Mouse (Mus musculus) midbrain, postnatal 0 days (tissue): Measurements from ENCODE around the gene Bglap3. TPM values are rescaled to one million over a fixed set of nuclear protein-coding genes. Genes with fewer than 3 reads are reported as not detected.

Experiments
- ATAC-seq: fragments of 200-750 bp; cut with Nextera tagmentation; 2 replicates; pipeline ENCODE4 v1.8.0; 2017; ENCODE audit warnings: moderate number of reproducible peaks, mild to moderate bottlenecking, moderate TSS enrichment, moderate library complexity; ENCODE audit not compliant: low FRiP score
- DNase-seq: peaks from one replicate; pipeline ENCODE4 v3.0.0-alpha.2; 2015; ENCODE audit warnings: low spot score
- H3K27ac ChIP-seq: fragments of 300-500 bp; sonication (generic); 2 replicates; pipeline ENCODE4 v1.5.1; 2014; ENCODE audit warnings: low read depth, mild to moderate bottlenecking, low read length, mixed read lengths
- H3K27me3 ChIP-seq: fragments of 300-500 bp; sonication (generic); 2 replicates; pipeline ENCODE4 v1.6.1; 2014; ENCODE audit warnings: low read length, control low read depth, mixed read lengths; ENCODE audit not compliant: insufficient read depth
- H3K36me3 ChIP-seq: fragments of 300-500 bp; sonication (generic); 2 replicates; pipeline ENCODE4 v1.6.1; 2014; ENCODE audit warnings: low read length, control low read depth, mixed read lengths; ENCODE audit not compliant: insufficient read depth
- H3K4me1 ChIP-seq: fragments of 300-500 bp; sonication (generic); 2 replicates; pipeline ENCODE4 v1.6.1; 2014; ENCODE audit warnings: mild to moderate bottlenecking, control low read depth, antibody characterized with exemption, low read length, mixed read lengths; ENCODE audit not compliant: insufficient read depth
- H3K4me2 ChIP-seq: fragments of 300-500 bp; sonication (generic); 2 replicates; pipeline ENCODE4 v1.6.1; 2014; ENCODE audit warnings: low read depth, mild to moderate bottlenecking, low read length, mixed read lengths; ENCODE audit not compliant: poor library complexity, severe bottlenecking
- H3K4me3 ChIP-seq: fragments of 300-500 bp; sonication (generic); 2 replicates; pipeline ENCODE4 v1.5.1; 2014; ENCODE audit warnings: low read depth, mild to moderate bottlenecking, low read length, moderate library complexity
- H3K9ac ChIP-seq: fragments of 300-500 bp; sonication (generic); replicated peaks from 2 replicates; pipeline ENCODE4 v1.6.1; 2014; ENCODE audit warnings: mild to moderate bottlenecking, low read length, moderate library complexity, mixed read lengths; ENCODE audit not compliant: poor library complexity, severe bottlenecking
- H3K9me3 ChIP-seq: fragments of 300-500 bp; sonication (generic); 2 replicates; pipeline ENCODE4 v1.6.1; 2016; ENCODE audit warnings: low read length, control low read depth
- CTCF ChIP-seq: IDR thresholded peaks from 2 replicates; pipeline ENCODE4 v1.5.1; 2016; ENCODE audit warnings: antibody characterized with exemption, mild to moderate bottlenecking
- whole genome bisulfite sequencing: fragments of 180-500 bp; shearing (Covaris S2); extraction: QIAGEN DNeasy Blood & Tissue Kit; methylation state at CpG from one replicate; pipeline ENCODE4 v1.1.7; 2014; 5-methylcytosine and 5-hydroxymethylcytosine counted together
- polyA plus RNA-seq: library from polyadenylated mRNA; unstranded; fragments of >200 nt; fragmentation: Nextera tagmentation; extraction: Ambion mirVana; gene quantifications from 2 replicates; pipeline ENCODE4 v1.2.1, GENCODE M21; 2015
- total RNA-seq: library from RNA; depleted of rRNA; stranded (reverse); fragments of >200 nt; gene quantifications from 2 replicates; pipeline ENCODE4 v1.2.3, GENCODE M21; 2014

Bglap3 gene
- total and polyA plus RNA-seq, 2 experiments from 2014 or later: 0.38 TPM; not detected in 1

GRCm38 (mm10) chr3:88365705-88366361, 6.7 kb downstream of the Bglap3 start:
- Histone ChIP-seq H3K27me3 (no peaks in the 10 kb centered on the region), H3K9me3 (no peaks in the 10 kb centered on the region), H3K9ac (no peak overlapping the region), H3K27ac (no peak overlapping the region), H3K4me1 (no peaks in the 10 kb centered on the region), H3K4me3 (no peak overlapping the region), H3K36me3 (peaks cover 17% of the 10 kb centered on the region), H3K4me2 (no peak overlapping the region)
- WGBS: 47% methylated on average over 34 of the region's 34 CpGs
- no peak for DNase-seq
- ATAC-seq: no peak
- TF ChIP-seq CTCF: no peak

GRCm38 (mm10) chr3:88364337-88364736, 8.2 kb downstream of the Bglap3 start, which contains the start of gene Paqr6:
Gene Paqr6, plus strand, starts transcription at chr3:88364584.
- peaks cover 32% of the 10 kb centered on the region for H3K36me3 ChIP-seq
- ATAC-seq (peak; percentile 15; the same call in 1 of the 2 replicates), DNase-seq (peak; percentile 32)
- no peak within 1 kb of the TSS for H3K9ac ChIP-seq
- H3K4me1 ChIP-seq: no peaks in the 10 kb centered on the region
- no peak within 1 kb of the TSS for H3K4me2 ChIP-seq
- H3K9me3 ChIP-seq: no peaks in the 10 kb centered on the region
- no peak for TF ChIP-seq CTCF
- no peaks in the 10 kb centered on the region for H3K27me3 ChIP-seq
- no peak within 1 kb of the TSS for H3K4me3 ChIP-seq
- 3% methylated on average over 16 of the region's 16 CpGs for WGBS
- peak within 1 kb of the TSS; percentile 38; the same call in 1 of the 2 replicates for H3K27ac ChIP-seq

GRCm38 (mm10) chr3:88363700-88364099, 8.8 kb downstream of the Bglap3 start:
- peak; percentile 40 for DNase-seq
- WGBS: 54% methylated on average over 4 of the region's 4 CpGs
- H3K4me2 ChIP-seq: no peak overlapping the region
- H3K4me1 ChIP-seq: no peaks in the 10 kb centered on the region
- no peak overlapping the region for H3K9ac ChIP-seq
- no peaks in the 10 kb centered on the region for H3K27me3 ChIP-seq
- peaks cover 38% of the 10 kb centered on the region for H3K36me3 ChIP-seq
- H3K4me3 ChIP-seq: no peak overlapping the region
- ATAC-seq: peak; percentile 73
- H3K27ac ChIP-seq: peak overlapping the region; percentile 38; the same call in 1 of the 2 replicates
- no peaks in the 10 kb centered on the region for H3K9me3 ChIP-seq
- TF ChIP-seq CTCF: no peak

- Histone ChIP-seq H3K9me3 (no peaks in the 10 kb centered on the region), H3K27me3 (no peaks in the 10 kb centered on the region), H3K9ac (no peak overlapping the region), H3K36me3 (peaks cover 51% of the 10 kb centered on the region), H3K4me2 (no peak overlapping the region), H3K4me1 (no peaks in the 10 kb centered on the region), H3K4me3 (no peak overlapping the region), H3K27ac (peak overlapping the region; percentile 43; the same call in 1 of the 2 replicates)
- DNase-seq: peak; percentile 19
- no peak for TF ChIP-seq CTCF
- WGBS: 82% methylated on average over 2 of the region's 2 CpGs
- peak; percentile 47 for ATAC-seq
Measured at GRCm38 (mm10) chr3:88361612-88362313, 10.8 kb downstream of the Bglap3 start.

GRCm38 (mm10) chr3:88361096-88361495, 11.4 kb downstream of the Bglap3 start:
- H3K36me3 ChIP-seq: peaks cover 58% of the 10 kb centered on the region
- no peak for TF ChIP-seq CTCF
- 81% methylated on average over 6 of the region's 6 CpGs for WGBS

GRCm38 (mm10) chr3:88359989-88360388, 12.6 kb downstream of the Bglap3 start:
- ATAC-seq: no peak
- no peaks in the 10 kb centered on the region for H3K27me3 ChIP-seq
- peaks cover 69% of the 10 kb centered on the region for H3K36me3 ChIP-seq
- no peaks in the 10 kb centered on the region for H3K9me3 ChIP-seq
- no peak overlapping the region for H3K4me2 ChIP-seq
- TF ChIP-seq CTCF: no peak
- H3K4me1 ChIP-seq: no peaks in the 10 kb centered on the region
- H3K27ac ChIP-seq: no peak overlapping the region
- WGBS: 79% methylated on average over 3 of the region's 3 CpGs
- no peak overlapping the region for H3K4me3 ChIP-seq
- no peak for DNase-seq
- H3K9ac ChIP-seq: no peak overlapping the region

More at GRCm38 (mm10) chr3:88361096-88361495, 11.4 kb downstream of the Bglap3 start:
- H3K4me2 ChIP-seq: no peak overlapping the region
- no peak overlapping the region for H3K27ac ChIP-seq
- H3K27me3 ChIP-seq: no peaks in the 10 kb centered on the region
- H3K4me3 ChIP-seq: no peak overlapping the region
- H3K4me1 ChIP-seq: no peaks in the 10 kb centered on the region
- no peak overlapping the region for H3K9ac ChIP-seq
- ATAC-seq (no peak), DNase-seq (no peak)
- H3K9me3 ChIP-seq: no peaks in the 10 kb centered on the region
